Mouse (Mus musculus) brain, embryonic 14.5 days (tissue): Measurements from ENCODE around the gene Zfp607b.

Source experiments
- CTCF ChIP-seq: fragments of 200-500 bp; IDR thresholded peaks from 2 replicates; pipeline ENCODE4 v1.5.1; 2012; ENCODE audit warnings: inconsistent platforms, mild to moderate bottlenecking, moderate library complexity, borderline replicate concordance; ENCODE audit not compliant: insufficient read depth, insufficient read length; ENCODE audit errors: extremely low read depth
- POLR2A ChIP-seq: fragments of 200-500 bp; IDR thresholded peaks from 2 replicates; pipeline ENCODE4 v1.6.1; 2012; ENCODE audit warnings: mild to moderate bottlenecking, inconsistent platforms, borderline replicate concordance; ENCODE audit not compliant: poor library complexity, insufficient read depth, insufficient read length, severe bottlenecking; ENCODE audit errors: extremely low read depth

DNA sequence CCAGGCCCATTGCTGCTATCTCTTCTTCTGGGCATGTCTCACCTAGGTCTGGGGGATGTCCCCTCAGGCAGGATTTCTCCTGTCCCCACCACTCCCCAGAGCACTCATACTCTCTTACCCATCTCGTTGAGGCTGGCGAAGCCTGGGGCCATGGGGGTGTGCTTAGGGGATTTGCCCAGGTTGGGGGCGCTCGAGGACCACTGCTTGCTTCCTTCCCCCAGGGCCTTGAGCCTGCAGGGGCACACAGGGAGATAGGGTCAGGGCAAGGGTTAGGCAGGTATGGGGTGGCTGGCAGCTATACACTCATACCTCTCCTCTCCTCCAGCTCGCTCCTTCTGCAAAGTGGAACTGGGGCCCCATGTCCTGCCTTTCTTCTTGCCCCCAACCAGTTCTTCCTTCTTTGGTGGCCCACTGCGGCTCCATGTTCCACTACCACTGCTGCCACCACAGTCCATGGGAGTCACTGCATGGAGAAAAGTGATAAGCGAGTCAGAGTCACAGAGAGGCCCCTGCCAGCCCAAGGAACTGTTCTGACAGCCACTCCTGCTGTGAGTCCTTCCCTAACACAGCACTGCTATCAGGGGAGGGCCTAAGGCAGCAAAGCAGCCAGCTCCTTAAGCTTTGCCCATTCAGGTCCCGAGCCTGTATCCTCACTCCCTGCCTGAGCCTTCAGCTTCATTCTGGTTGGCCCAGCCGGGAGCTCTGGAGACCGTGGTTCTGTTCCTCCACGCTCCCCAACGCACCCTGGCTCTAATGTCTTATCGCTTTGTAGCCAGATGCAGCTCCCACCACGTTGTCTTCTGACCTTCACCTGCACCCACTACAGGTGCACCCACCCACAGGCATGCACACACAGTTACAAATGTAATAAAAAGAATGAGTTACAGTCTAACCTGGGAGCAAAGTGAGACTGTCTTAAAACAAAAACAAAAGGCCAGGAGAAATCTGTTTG is 30.2 kb upstream of the Zfp607b start:
- TF ChIP-seq POLR2A (no peak), CTCF (no peak)
